Mouse (Mus musculus): ENCODE measurements at regions not wholly inside any gene's neighbourhood (a gene's known extent, or its start where the extent isn't known, plus 50 kb on each side); places are given as distances from the start of the nearest gene placed in this dataset.
"Not testable (repeated sequence)": the region's sequence is repeated elsewhere in the genome, so short reads cannot be mapped to it uniquely, and the experiment has no call there.

DNA sequence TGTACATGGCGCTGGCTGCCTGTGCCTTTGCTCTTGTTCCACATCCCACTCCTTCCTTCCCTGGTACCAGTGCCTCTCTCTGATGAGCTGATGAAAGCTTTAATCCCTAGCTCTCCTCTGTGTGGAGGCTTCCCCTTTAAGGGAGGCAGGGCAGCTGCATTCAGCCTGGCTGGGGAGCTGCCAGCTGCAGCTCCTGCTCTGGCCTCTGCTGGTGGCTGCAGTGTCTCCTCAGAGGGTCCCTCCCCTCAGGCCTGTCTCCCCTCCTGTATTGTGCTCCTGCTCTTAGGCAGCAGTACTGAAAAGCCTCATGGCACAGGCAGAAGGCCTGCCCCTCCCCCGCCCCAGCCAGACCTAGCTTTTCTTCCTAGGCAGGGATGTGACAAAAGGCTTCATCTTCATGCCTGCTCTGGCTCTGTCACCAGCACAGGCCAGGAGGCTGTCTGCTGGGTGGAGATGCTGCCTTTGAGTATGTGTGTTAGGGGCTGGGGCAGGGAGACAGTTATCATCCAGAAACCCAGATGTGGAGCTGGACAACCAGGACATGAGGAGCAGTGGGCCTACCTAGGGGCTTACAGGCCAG is 97.7 kb upstream of the Zcchc13 start:
- not testable (repeated sequence) for H3K4me1 ChIP-seq (ENCODE audit: control insufficient read depth, insufficient read depth, low read length); H3K4me3 ChIP-seq (ENCODE audit: insufficient read depth, low read length); H3K27ac ChIP-seq (ENCODE audit: insufficient read depth, low read length)

- TF ChIP-seq CTCF (IDR thresholded peaks at IDR 0.05; ENCODE audit: borderline replicate concordance, insufficient read depth, low read length) (no peak), POLR2A (IDR thresholded peaks at IDR 0.05; ENCODE audit: low read depth, low read length) (no peak)
- H3K27ac ChIP-seq (ENCODE audit: insufficient read depth, low read length), result no peak overlapping the region
- no peak overlapping the region for H3K4me3 ChIP-seq (ENCODE audit: insufficient read depth, low read length)
- no peaks in the 10 kb centered on the region for H3K4me1 ChIP-seq (ENCODE audit: control insufficient read depth, insufficient read depth, low read length)
Observed at GRCm38 (mm10) chrX:103533306-103533705, 97.1 kb upstream of the Zcchc13 start.

DNA sequence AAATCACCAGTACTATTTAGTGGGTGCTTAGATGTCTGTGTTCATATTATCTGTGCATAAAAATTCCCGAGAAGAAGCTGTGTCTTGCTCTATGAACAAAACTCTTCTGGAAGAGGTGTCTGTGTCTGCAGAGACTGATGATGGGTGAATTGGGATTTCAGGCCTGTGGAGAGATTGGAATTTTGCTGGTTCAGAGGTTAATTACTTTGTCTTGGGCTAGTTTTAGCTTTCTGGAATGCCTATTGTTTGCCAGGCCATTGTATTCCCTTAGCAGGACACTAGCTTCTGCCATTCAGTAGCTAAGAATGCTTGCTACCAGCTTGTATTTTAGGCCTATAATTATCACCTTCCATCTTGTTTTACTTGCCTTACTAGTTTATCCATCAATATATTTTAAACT is 96.6 kb upstream of the Zcchc13 start:
- Histone ChIP-seq H3K27ac (ENCODE audit: insufficient read depth, low read length) (no peak overlapping the region), H3K4me3 (ENCODE audit: insufficient read depth, low read length) (no peak overlapping the region), H3K4me1 (ENCODE audit: control insufficient read depth, insufficient read depth, low read length) (no peaks in the 10 kb centered on the region)
- TF ChIP-seq CTCF (IDR thresholded peaks at IDR 0.05; ENCODE audit: borderline replicate concordance, insufficient read depth, low read length) (no peak), POLR2A (IDR thresholded peaks at IDR 0.05; ENCODE audit: low read depth, low read length) (no peak)

DNA sequence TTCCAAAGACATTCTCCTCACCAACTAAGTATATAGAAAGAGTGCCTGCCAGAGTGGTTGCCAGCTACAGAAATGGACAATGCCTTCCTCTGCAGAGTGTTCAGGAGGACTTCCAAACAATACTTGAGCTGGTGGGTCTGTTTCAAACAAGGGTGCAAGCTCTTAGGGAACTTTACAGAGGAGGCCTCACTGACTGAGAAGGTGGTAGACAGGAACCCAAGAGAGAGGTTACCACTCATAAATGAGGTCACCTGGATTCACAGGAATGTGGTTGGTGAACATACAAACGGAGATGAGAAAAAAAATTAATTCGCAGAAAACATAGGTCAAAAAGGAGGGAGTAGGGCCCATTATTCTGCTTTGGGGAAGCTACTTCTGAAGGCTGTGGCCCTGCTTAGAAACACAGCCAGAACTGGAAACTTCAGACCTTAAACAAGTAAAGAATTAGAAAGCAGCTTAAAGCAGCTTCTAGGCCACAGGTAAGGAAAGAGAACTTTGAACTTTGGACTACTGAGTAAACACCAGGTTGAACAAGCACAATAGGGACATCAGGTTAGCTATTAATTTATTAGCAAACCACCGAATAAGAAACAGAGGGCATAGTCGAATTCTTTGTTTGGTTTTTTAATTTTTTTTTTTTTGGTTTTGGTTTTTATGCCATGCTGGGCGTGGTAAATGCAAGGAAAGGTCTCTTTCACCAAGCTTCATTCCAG is 83.7 kb upstream of the Zcchc13 start:
- Histone ChIP-seq H3K4me1 (ENCODE audit: control insufficient read depth, insufficient read depth, low read length) (no peaks in the 10 kb centered on the region), H3K4me3 (ENCODE audit: insufficient read depth, low read length) (no peak overlapping the region), H3K27ac (ENCODE audit: insufficient read depth, low read length) (no peak overlapping the region)
- TF ChIP-seq POLR2A (IDR thresholded peaks at IDR 0.05; ENCODE audit: low read depth, low read length) (no peak), CTCF (IDR thresholded peaks at IDR 0.05; ENCODE audit: borderline replicate concordance, insufficient read depth, low read length) (no peak)

DNA sequence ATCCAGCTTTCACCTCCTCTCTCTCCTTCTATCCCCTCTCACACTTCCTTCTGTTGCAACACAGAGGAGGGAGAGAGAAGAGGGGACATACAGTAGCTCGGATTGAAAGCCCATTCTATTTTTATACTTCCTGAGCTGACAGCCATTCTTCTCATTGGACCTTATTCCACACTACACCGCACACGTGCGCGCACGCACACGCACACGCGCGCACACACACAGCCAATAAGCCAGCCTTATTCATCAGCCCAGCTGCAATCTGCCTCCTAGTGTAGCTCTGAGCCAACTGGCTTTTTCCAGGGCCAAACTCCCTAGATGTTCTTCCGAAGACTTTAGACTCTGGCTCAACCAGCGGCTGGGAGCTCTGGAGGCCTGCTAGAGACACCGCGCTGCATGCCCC is 79.1 kb upstream of the Zcchc13 start:
- TF ChIP-seq POLR2A (IDR thresholded peaks at IDR 0.05; ENCODE audit: low read depth, low read length) (no peak), CTCF (IDR thresholded peaks at IDR 0.05; ENCODE audit: borderline replicate concordance, insufficient read depth, low read length) (no peak)
- no peak overlapping the region for H3K27ac ChIP-seq (ENCODE audit: insufficient read depth, low read length)
- H3K4me3 ChIP-seq (ENCODE audit: insufficient read depth, low read length), result no peak overlapping the region
- H3K4me1 ChIP-seq (ENCODE audit: control insufficient read depth, insufficient read depth, low read length), result no peaks in the 10 kb centered on the region; the same call in 1 of the 2 replicates

GRCm38 (mm10) chrX:103553196-103553595 is 77.2 kb upstream of the Zcchc13 start:
- Histone ChIP-seq H3K4me1 (ENCODE audit: control insufficient read depth, insufficient read depth, low read length) (peaks cover 2% of the 10 kb centered on the region; the same call in 1 of the 2 replicates), H3K27ac (ENCODE audit: insufficient read depth, low read length) (no peak overlapping the region), H3K4me3 (ENCODE audit: insufficient read depth, low read length) (no peak overlapping the region)
- TF ChIP-seq CTCF (IDR thresholded peaks at IDR 0.05; ENCODE audit: borderline replicate concordance, insufficient read depth, low read length), result no peak
- no peak for TF ChIP-seq POLR2A (IDR thresholded peaks at IDR 0.05; ENCODE audit: low read depth, low read length)

- Histone ChIP-seq H3K4me1 (ENCODE audit: control insufficient read depth, insufficient read depth, low read length) (peaks cover 2% of the 10 kb centered on the region; the same call in 1 of the 2 replicates), H3K27ac (ENCODE audit: insufficient read depth, low read length) (no peak overlapping the region), H3K4me3 (ENCODE audit: insufficient read depth, low read length) (no peak overlapping the region)
- no peak for TF ChIP-seq POLR2A (IDR thresholded peaks at IDR 0.05; ENCODE audit: low read depth, low read length)
- TF ChIP-seq CTCF (IDR thresholded peaks at IDR 0.05; ENCODE audit: borderline replicate concordance, insufficient read depth, low read length), result no peak
Observed at GRCm38 (mm10) chrX:103553605-103554004, 76.8 kb upstream of the Zcchc13 start.

DNA sequence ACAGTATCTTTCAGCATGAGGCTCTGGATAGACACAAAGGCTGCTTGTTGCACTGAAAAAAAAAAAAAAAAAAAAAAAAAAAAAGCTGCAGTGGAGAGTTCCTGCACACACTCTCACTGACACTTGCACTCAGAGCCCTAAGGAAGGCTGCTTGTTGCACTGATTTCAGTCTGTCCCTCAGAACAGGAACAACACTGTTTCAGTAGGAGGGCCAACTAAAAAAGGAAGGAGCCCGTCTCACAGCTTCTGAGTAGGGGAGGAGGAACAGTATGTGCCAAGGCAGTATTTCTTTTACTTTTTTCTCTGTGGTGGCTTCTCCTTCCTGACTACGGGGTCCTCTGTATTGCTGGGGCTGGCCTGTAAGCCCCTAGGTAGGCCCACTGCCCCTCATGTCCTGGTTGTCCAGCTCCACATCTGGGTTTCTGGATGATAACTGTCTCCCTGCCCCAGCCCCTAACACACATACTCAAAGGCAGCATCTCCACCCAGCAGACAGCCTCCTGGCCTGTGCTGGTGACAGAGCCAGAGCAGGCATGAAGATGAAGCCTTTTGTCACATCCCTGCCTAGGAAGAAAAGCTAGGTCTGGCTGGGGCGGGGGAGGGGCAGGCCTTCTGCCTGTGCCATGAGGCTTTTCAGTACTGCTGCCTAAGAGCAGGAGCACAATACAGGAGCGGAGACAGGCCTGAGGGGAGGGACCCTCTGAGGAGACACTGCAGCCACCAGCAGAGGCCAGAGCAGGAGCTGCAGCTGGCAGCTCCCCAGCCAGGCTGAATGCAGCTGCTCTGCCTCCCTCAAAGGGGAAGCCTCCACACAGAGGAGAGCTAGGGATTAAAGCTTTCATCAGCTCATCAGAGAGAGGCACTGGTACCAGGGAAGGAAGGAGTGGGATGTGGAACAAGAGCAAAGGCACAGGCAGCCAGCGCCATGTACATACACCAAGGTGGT is 75.1 kb upstream of the Zcchc13 start:
- H3K27ac ChIP-seq (ENCODE audit: insufficient read depth, low read length); H3K4me1 ChIP-seq (ENCODE audit: control insufficient read depth, insufficient read depth, low read length); H3K4me3 ChIP-seq (ENCODE audit: insufficient read depth, low read length): not testable (repeated sequence)

GRCm38 (mm10) chrX:103556046-103556445 is 74.3 kb upstream of the Zcchc13 start:
- TF ChIP-seq POLR2A (IDR thresholded peaks at IDR 0.05; ENCODE audit: low read depth, low read length) (no peak), CTCF (IDR thresholded peaks at IDR 0.05; ENCODE audit: borderline replicate concordance, insufficient read depth, low read length) (no peak)
- Histone ChIP-seq H3K4me1 (ENCODE audit: control insufficient read depth, insufficient read depth, low read length) (peaks cover 2% of the 10 kb centered on the region; the same call in 1 of the 2 replicates), H3K27ac (ENCODE audit: insufficient read depth, low read length) (no peak overlapping the region; the same call in 1 of the 2 replicates), H3K4me3 (ENCODE audit: insufficient read depth, low read length) (no peak overlapping the region)
